Mouse (Mus musculus): ENCODE data around the gene Hmga1b. TPM values are rescaled to one million over a fixed set of nuclear protein-coding genes. Genes with fewer than 3 reads are reported as not detected.

Hmga1b gene
- total and polyA plus RNA-seq, 3 experiments: 190 to 633 TPM; not detected in 1

- Histone ChIP-seq H3K9ac (ENCODE audit: control insufficient read depth, low read depth, low read length, poor library complexity, severe bottlenecking) (peak overlapping the region; percentile 74), H3K27me3 (ENCODE audit: control insufficient read depth in 1 of 2, insufficient read depth in 2 of 2, low read length in 2 of 2) (no peaks in the 10 kb centered on the region), H3K36me3 (ENCODE audit: control insufficient read depth in 1 of 2, insufficient read depth in 2 of 2, low read length in 2 of 2) (no peaks in the 10 kb centered on the region), H3K4me3 (ENCODE audit: control insufficient read depth in 1 of 2, insufficient read depth in 1 of 2, low read depth in 2 of 2, low read length in 2 of 2) (peak overlapping the region; percentile 92), H3K4me1 (ENCODE audit: control insufficient read depth in 1 of 2, insufficient read depth in 2 of 2, low read length in 2 of 2) (peaks cover 0 to 4% of the 10 kb centered on the region in 2 experiments; a peak in 1 of 4 replicates), H3K79me2 (ENCODE audit: control insufficient read depth, insufficient read depth, low read length, poor library complexity) (no peaks in the 10 kb centered on the region), H3K27ac (ENCODE audit: control insufficient read depth, low read depth, low read length) (no peak overlapping the region), H3K9me3 (replicated peaks; ENCODE audit: insufficient read depth, low read length) (no peaks in the 10 kb centered on the region)
- 0 out of 2 replicates have a peak, but pooled peaks have one; percentile 35 for TF ChIP-seq NELFE (IDR thresholded peaks at IDR 0.05; ENCODE audit: low read depth, low read length)
- no peak for TF ChIP-seq RAD21 (IDR thresholded peaks at IDR 0.05; ENCODE audit: low read depth, low read length)
- 0 out of 2 replicates have a peak, but pooled peaks have one; percentile 41 for TF ChIP-seq ZMIZ1 (IDR thresholded peaks at IDR 0.05; ENCODE audit: low read depth, low read length)
- no peak for TF ChIP-seq GATA1 (IDR thresholded peaks at IDR 0.05; ENCODE audit: low read depth, low read length)
- no peak for TF ChIP-seq ZNF384 (IDR thresholded peaks at IDR 0.05; ENCODE audit: low read depth, low read length)
- TF ChIP-seq ZC3H11A (IDR thresholded peaks at IDR 0.05; ENCODE audit: low read depth, low read length): no peak
- DNase-seq (ENCODE audit: low read depth, low spot score): no peak
These were observed 36.1 kb upstream of the Hmga1b start for GRCm38 (mm10) chr11:120726243-120727168.

- peak within 1 kb of the TSS; percentile 74 for H3K9ac ChIP-seq (ENCODE audit: control insufficient read depth, low read depth, low read length, poor library complexity, severe bottlenecking)
- TF ChIP-seq RAD21 (IDR thresholded peaks at IDR 0.05; ENCODE audit: low read depth, low read length) (peak; percentile 40), CTCF (IDR thresholded peaks at IDR 0.05 in 2 of 3, conservative IDR thresholded peaks at IDR 0.05 in 1 of 3; ENCODE audit: control insufficient read depth in 1 of 3, insufficient read depth in 1 of 3, low read depth in 2 of 3, low read length in 3 of 3, poor library complexity in 1 of 3, severe bottlenecking in 1 of 3) (peak; percentile 18 to 59 (median 23); a peak in 4 of 6 replicates), SMC3 (IDR thresholded peaks at IDR 0.05; ENCODE audit: low read depth, low read length) (peak; percentile 35), TBP (IDR thresholded peaks at IDR 0.05; ENCODE audit: low read depth, low read length) (peak; percentile 66; the same call in 1 of the 2 replicates), ZNF384 (IDR thresholded peaks at IDR 0.05; ENCODE audit: low read depth, low read length) (no peak), TCF12 (IDR thresholded peaks at IDR 0.05; ENCODE audit: low read depth, low read length) (0 out of 2 replicates have a peak, but pooled peaks have one; percentile 8), ZKSCAN1 (IDR thresholded peaks at IDR 0.05; ENCODE audit: low read depth, low read length) (no peak), HCFC1 (IDR thresholded peaks at IDR 0.05; ENCODE audit: low read depth, low read length) (no peak), MAZ (IDR thresholded peaks at IDR 0.05; ENCODE audit: low read depth, low read length) (no peak), ELF1 (IDR thresholded peaks at IDR 0.05; ENCODE audit: low read depth, low read length) (peak; percentile 86), JUND (IDR thresholded peaks at IDR 0.05; ENCODE audit: low read depth, low read length) (no peak), POLR2A (IDR thresholded peaks at IDR 0.05; ENCODE audit: control insufficient read depth in 1 of 2, insufficient read depth in 1 of 2, low read depth in 1 of 2, low read length in 2 of 2, poor library complexity in 1 of 2) (peak; percentile 35 to 64; a peak in 1 of 4 replicates), MXI1 (IDR thresholded peaks at IDR 0.05; ENCODE audit: low read depth, low read length) (peak; percentile 58; the same call in 1 of the 2 replicates), EP300 (IDR thresholded peaks at IDR 0.05; ENCODE audit: low read depth in 1 of 2, low read length in 2 of 2) (no peak; a peak in 1 of 4 replicates), KAT2A (conservative IDR thresholded peaks at IDR 0.05; ENCODE audit: low read depth, low read length) (no peak), SIN3A (IDR thresholded peaks at IDR 0.05; ENCODE audit: low read length) (peak; percentile 48), USF1 (IDR thresholded peaks at IDR 0.05; ENCODE audit: low read depth, low read length) (peak; percentile 74), MYC (IDR thresholded peaks at IDR 0.05; ENCODE audit: low read depth, low read length) (no peak)
- peak within 1 kb of the TSS; percentile 92 for H3K4me3 ChIP-seq (ENCODE audit: control insufficient read depth in 1 of 2, insufficient read depth in 1 of 2, low read depth in 2 of 2, low read length in 2 of 2)
- H3K79me2 ChIP-seq (ENCODE audit: control insufficient read depth, insufficient read depth, low read length, poor library complexity): no peaks in the 10 kb centered on the region
- peak; percentile 96 for DNase-seq (ENCODE audit: low read depth, low spot score)
- H3K9me3 ChIP-seq (replicated peaks; ENCODE audit: insufficient read depth, low read length): no peaks in the 10 kb centered on the region
- no peaks in the 10 kb centered on the region for H3K36me3 ChIP-seq (ENCODE audit: control insufficient read depth in 1 of 2, insufficient read depth in 2 of 2, low read length in 2 of 2)
- no peak within 1 kb of the TSS for H3K27ac ChIP-seq (ENCODE audit: control insufficient read depth, low read depth, low read length)
- H3K4me1 ChIP-seq (ENCODE audit: control insufficient read depth in 1 of 2, insufficient read depth in 2 of 2, low read length in 2 of 2): peaks cover 0 to 4% of the 10 kb centered on the region in 2 experiments; a peak in 1 of 4 replicates
- H3K27me3 ChIP-seq (ENCODE audit: control insufficient read depth in 1 of 2, insufficient read depth in 2 of 2, low read length in 2 of 2): no peaks in the 10 kb centered on the region
These were observed 35.4 kb upstream of the Hmga1b start, which contains the start of gene Dcxr for GRCm38 (mm10) chr11:120727169-120727527. Gene Dcxr (minus strand): TSS chr11:120727281.

Data from MEL (cell line).